Mouse (Mus musculus): Measurements from ENCODE around the gene Prkag2.

DNA sequence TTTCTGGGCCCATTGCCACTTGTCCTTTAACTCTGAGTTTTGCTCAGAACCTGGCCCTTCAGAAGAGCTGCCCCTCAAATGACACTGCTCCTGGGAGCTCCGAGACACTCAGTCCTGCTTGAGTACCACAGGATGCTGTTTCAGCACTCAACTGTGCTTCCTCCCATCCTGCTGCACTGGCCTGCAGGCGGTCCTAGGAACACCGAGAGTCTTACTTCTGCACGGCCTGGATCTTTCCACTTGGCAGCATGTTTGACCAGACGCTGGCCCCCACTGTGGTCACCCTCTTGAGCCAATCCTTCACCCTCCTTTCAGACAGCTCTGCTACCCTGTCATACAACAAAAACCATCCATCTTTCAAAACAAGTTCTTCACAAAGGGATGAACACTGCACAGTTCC is 110.0 kb downstream of the Prkag2 start:
- no peak for TF ChIP-seq GATA1 (IDR thresholded peaks at IDR 0.05; ENCODE audit: borderline replicate concordance, low read length)
- TF ChIP-seq FLI1 (IDR thresholded peaks at IDR 0.05; ENCODE audit: low read length): no peak
